Mouse (Mus musculus) myocyte (in vitro differentiated cells): ENCODE measurements around the gene Trpm3.

ENCODE experiments used
- E2F4 ChIP-seq: IDR thresholded peaks from one replicate; pipeline ENCODE4 v1.6.1; 2011; ENCODE audit warnings: mild to moderate bottlenecking, control low read depth, moderate library complexity; ENCODE audit not compliant: insufficient read depth
- POLR2A ChIP-seq: IDR thresholded peaks from one replicate; pipeline ENCODE4 v1.6.1; 2011; ENCODE audit warnings: low read depth, mild to moderate bottlenecking, control low read depth, moderate library complexity; ENCODE audit not compliant: insufficient read length
- SRF ChIP-seq: IDR thresholded peaks from one replicate; pipeline ENCODE4 v1.6.1; 2011; ENCODE audit warnings: low read depth; ENCODE audit not compliant: control insufficient read depth, insufficient read length
- TCF12 ChIP-seq: IDR thresholded peaks from one replicate; pipeline ENCODE4 v1.6.1; 2011; ENCODE audit warnings: mild to moderate bottlenecking, control low read depth; ENCODE audit not compliant: poor library complexity, insufficient read depth, severe bottlenecking
- USF1 ChIP-seq: IDR thresholded peaks from one replicate; pipeline ENCODE4 v1.6.1; 2011; ENCODE audit warnings: low read depth, mild to moderate bottlenecking, control low read depth, moderate library complexity

GRCm38 (mm10) chr19:22935067-22935466 is 796.2 kb downstream of the Trpm3 start:
- TF ChIP-seq POLR2A (no peak), SRF (no peak), USF1 (no peak), TCF12 (no peak), E2F4 (no peak)
